Mouse (Mus musculus) heart, postnatal 0 days (tissue): ENCODE measurements around the gene Akr1b8.

Experiments used
- CTCF ChIP-seq: IDR thresholded peaks from 2 replicates; pipeline ENCODE4 v1.5.1; 2016; ENCODE audit warnings: antibody characterized with exemption, control low read depth, low read depth
- EP300 ChIP-seq: IDR thresholded peaks from 2 replicates; pipeline ENCODE4 v1.6.1; 2016; ENCODE audit warnings: antibody characterized with exemption, low read depth

GRCm38 (mm10) chr6:34364217-34365136 lies 10.6 kb downstream of the Akr1b8 start:
- TF ChIP-seq CTCF (no peak), EP300 (no peak)
